ENCODE assay signal across 26 mouse cellular contexts in genomic region chr12:72954906-72955305, GRCm38 (mm10). TPM values are rescaled to one million over a fixed set of nuclear protein-coding genes. Genes with fewer than 3 reads are reported as not detected.
DNase-seq lines count a peak whose midpoint lies in the region; ATAC-seq and TF ChIP-seq lines count a peak whose summit lies in the region.
"Had no signal": no experiment of that assay in that cellular context is flagged by ENCODE, and none has a peak within 500 bp of the region (broad histone marks: within the 10 kb centered on the region; RNA-seq: fewer than 3 reads in every experiment).

No protein-coding gene starts in this region.

- TF ChIP-seq CTCF in heart, adult 2 months (IDR thresholded peaks at IDR 0.05) = no peak

- peak; percentile 23 to 30 for DNase-seq in heart, adult 9 months (ENCODE audit: low spot score in 2 of 2)
- no peak for DNase-seq in heart, adult 2 months
- peak; percentile 2 for DNase-seq in lung, postnatal 25 days (ENCODE audit: low spot score)
- DNase-seq in lung, postnatal 4 days = no peak
- DNase-seq in thymus, postnatal 14 days = no peak
- DNase-seq in left cerebral cortex, adult 11 months (ENCODE audit: low spot score) = no peak
- DNase-seq: cerebellum, adult 8-10 months; kidney, adult 8-10 months; kidney, postnatal 14 days; left cerebral cortex, postnatal 4 days; lung, embryonic 14.5 days; right cerebral cortex, postnatal 25 days; thymus, adult 18-20 months had no signal

- H3K4me2 ChIP-seq in heart, embryonic 12.5 days = peak overlapping the region; percentile 5; the same call in 1 of the 2 replicates
- H3K4me2 ChIP-seq: liver, embryonic 11.5 days; lung, embryonic 14.5 days; midbrain, embryonic 15.5 days; neural tube, embryonic 15.5 days; stomach, embryonic 15.5 days had no signal

- no peaks in the 10 kb centered on the region for H3K79me2 ChIP-seq in heart, adult 2 months (replicated peaks; ENCODE audit: control insufficient read depth, insufficient read depth, low read length)

- WGBS in heart, adult 2 months = 18% methylated on average over 4 of the region's 4 CpGs
- 17% methylated on average over 4 of the region's 4 CpGs for WGBS in heart, embryonic 12.5 days

- no peak overlapping the region for H3K9ac ChIP-seq in heart, adult 2 months (ENCODE audit: low read depth, low read length)
- no peak overlapping the region for H3K9ac ChIP-seq in heart, embryonic 12.5 days
- H3K9ac ChIP-seq: lung, embryonic 14.5 days; midbrain, embryonic 15.5 days; neural tube, embryonic 15.5 days; stomach, embryonic 15.5 days had no signal

- TF ChIP-seq EP300 in heart, adult 2 months (IDR thresholded peaks at IDR 0.05; ENCODE audit: insufficient read depth, low read depth, low read length) = no peak

- no peak overlapping the region for H3K4me3 ChIP-seq in heart, adult 2 months
- H3K4me3 ChIP-seq in heart, embryonic 12.5 days = no peak overlapping the region
- H3K4me3 ChIP-seq: hindbrain, embryonic 10.5 days; left cerebral cortex, adult 2 months; megakaryocyte, embryonic 14.5 days; midbrain, embryonic 15.5 days; neural tube, embryonic 15.5 days; stomach, embryonic 15.5 days had no signal

- H3K4me1 ChIP-seq in heart, adult 2 months (ENCODE audit: control insufficient read depth, insufficient read depth, low read length) = peaks cover 1% of the 10 kb centered on the region; the same call in 1 of the 2 replicates
- H3K4me1 ChIP-seq in heart, embryonic 12.5 days (replicated peaks) = peaks cover 13% of the 10 kb centered on the region
- H3K4me1 ChIP-seq: hindbrain, embryonic 10.5 days; midbrain, embryonic 15.5 days; neural tube, embryonic 15.5 days; stomach, embryonic 15.5 days had no signal

- intact Hi-C loops in heart, adult 2 months (cut with DNase I) = no loop called here

- H3K27me3 ChIP-seq in heart, adult 2 months (ENCODE audit: control insufficient read depth, insufficient read depth, low read length) = 0 out of 2 replicates have a peak, but pooled peaks cover 2% of the 10 kb centered on the region
- peaks cover 10% of the 10 kb centered on the region for H3K27me3 ChIP-seq in heart, embryonic 12.5 days (replicated peaks)

- no peak for ATAC-seq in heart, embryonic 12.5 days (ENCODE audit: insufficient number of reproducible peaks, low FRiP score)
- ATAC-seq: activated CD4-positive, CD25-positive, alpha-beta regulatory T cell, adult 4 months; midbrain, embryonic 15.5 days had no signal

- H3K27ac ChIP-seq in heart, adult 2 months = no peak overlapping the region
- H3K27ac ChIP-seq in heart, embryonic 12.5 days (ENCODE audit: poor library complexity, severe bottlenecking) = 0 out of 2 replicates have a peak overlapping the region, but pooled peaks have one; percentile 1
- H3K27ac ChIP-seq: hindbrain, embryonic 10.5 days; left cerebral cortex, adult 2 months; midbrain, embryonic 15.5 days; neural tube, embryonic 15.5 days; stomach, embryonic 15.5 days had no signal

- H3K9me3 ChIP-seq in heart, embryonic 12.5 days (replicated peaks) = no peaks in the 10 kb centered on the region
- H3K9me3 ChIP-seq: hindbrain, embryonic 10.5 days; megakaryocyte, embryonic 14.5 days; midbrain, embryonic 15.5 days; neural tube, embryonic 15.5 days; stomach, embryonic 15.5 days had no signal

- no peaks in the 10 kb centered on the region for H3K36me3 ChIP-seq in heart, adult 2 months (ENCODE audit: control insufficient read depth, insufficient read depth, low read length)
- H3K36me3 ChIP-seq in heart, embryonic 12.5 days = no peaks in the 10 kb centered on the region
- H3K36me3 ChIP-seq: hindbrain, embryonic 10.5 days; midbrain, embryonic 15.5 days; neural tube, embryonic 15.5 days; stomach, embryonic 15.5 days had no signal

- no peak for TF ChIP-seq POLR2A in heart, adult 2 months (IDR thresholded peaks at IDR 0.05; ENCODE audit: insufficient read depth, low read depth, low read length)

RNA-seq across cellular contexts. Expression of gene 4930447C04Rik, which starts 14.3 kb away (rescaled TPM):
- total RNA-seq in heart, adult 2 months (2021) = under 1 TPM; 0.30 to 0.47 TPM
- polyA plus RNA-seq in heart, adult 2 months (2012; rRNA removed) = 0.23 TPM in 1 of 2 replicates, not detected in the other
- polyA plus RNA-seq in heart, embryonic 12.5 days (2016; fragmentation: Nextera tagmentation; extraction: Ambion mirVana) = 3.4 and 4.5 TPM in 2 replicates
- polyA plus RNA-seq: C2C12 had no signal

RNA-seq across cellular contexts. Expression of gene Six6, which starts 15.2 kb away (rescaled TPM):
- not detected for total RNA-seq in heart, adult 2 months (2021)
- polyA plus RNA-seq in heart, adult 2 months (2012; rRNA removed) = not detected in 2 replicates
- polyA plus RNA-seq in heart, embryonic 12.5 days (2016; fragmentation: Nextera tagmentation; extraction: Ambion mirVana) = not detected in 2 replicates
- total RNA-seq: gastrocnemius, adult 18-20 months; gastrocnemius, postnatal 4 days; layer of hippocampus, adult 8-10 months; left cerebral cortex, adult 2 months had no signal
- polyA plus RNA-seq: C2C12; liver, embryonic 11.5 days; lung, embryonic 14.5 days; neural tube, embryonic 15.5 days; stomach, embryonic 15.5 days had no signal

Comparison
In these comparisons a context has a peak if more than half of its experiments do, and no peak if none do; other contexts are left out.
1. DNase-seq: peak in heart, adult 9 months (2 of 2) and lung, postnatal 25 days (single experiment); none in heart, adult 2 months (0 of 2), lung, postnatal 4 days (0 of 2), thymus, postnatal 14 days (single experiment) and left cerebral cortex, adult 11 months (single experiment).